Mouse (Mus musculus) heart, embryonic 10.5 days (tissue): Measurements from ENCODE around the gene Gm6993. TPM values are rescaled to one million over a fixed set of nuclear protein-coding genes. Genes with fewer than 3 reads are reported as not detected.

ENCODE experiments used
- DNase-seq: peaks from one replicate; pipeline ENCODE4 v3.0.0-alpha.2; 2017; ENCODE audit warnings: low spot score
- H3K27ac ChIP-seq: fragments of 300-500 bp; sonication (generic); 2 replicates; pipeline ENCODE4 v1.5.1; 2016; ENCODE audit warnings: mild to moderate bottlenecking
- H3K27me3 ChIP-seq: fragments of 300-500 bp; sonication (generic); 2 replicates; pipeline ENCODE4 v1.6.1; 2016; ENCODE audit warnings: mild to moderate bottlenecking; ENCODE audit not compliant: poor library complexity, insufficient read depth, severe bottlenecking
- H3K36me3 ChIP-seq: fragments of 300-500 bp; sonication (generic); 2 replicates; pipeline ENCODE4 v1.6.1; 2016; ENCODE audit warnings: mild to moderate bottlenecking, moderate library complexity
- H3K4me1 ChIP-seq: fragments of 300-500 bp; sonication (generic); 2 replicates; pipeline ENCODE4 v1.6.1; 2016; ENCODE audit warnings: mild to moderate bottlenecking
- H3K4me3 ChIP-seq: fragments of 300-500 bp; sonication (generic); 2 replicates; pipeline ENCODE4 v1.5.1; 2016; ENCODE audit warnings: mild to moderate bottlenecking, moderate library complexity
- H3K9me3 ChIP-seq: fragments of 300-500 bp; sonication (generic); 2 replicates; pipeline ENCODE4 v1.6.1; 2016; ENCODE audit warnings: mild to moderate bottlenecking, moderate library complexity
- WGBS: fragments of 180-500 bp; shearing (Covaris S2); methylation state at CpG from one replicate; pipeline ENCODE4 v1.1.7; 2016; 5-methylcytosine and 5-hydroxymethylcytosine counted together
- polyA plus RNA-seq: library from polyadenylated mRNA; unstranded; fragments of >200 nt; fragmentation: Nextera tagmentation; extraction: Ambion mirVana; gene quantifications from 2 replicates; pipeline ENCODE4 v1.2.1, GENCODE M21; 2016

Gene Gm6993
- polyA plus RNA-seq, 1 experiment from 2014 or later, result not detected

GRCm38 (mm10) chr12:31282241-31282640, 41.7 kb downstream of the Gm6993 start:
- Histone ChIP-seq H3K4me1 (peaks cover 21% of the 10 kb centered on the region), H3K27me3 (no peaks in the 10 kb centered on the region), H3K9me3 (no peaks in the 10 kb centered on the region), H3K36me3 (peaks cover 94% of the 10 kb centered on the region), H3K4me3 (no peak overlapping the region), H3K27ac (no peak overlapping the region)
- no peak for DNase-seq
- WGBS, result 45% methylated on average over 5 of the region's 5 CpGs

GRCm38 (mm10) chr12:31283131-31283530, 42.6 kb downstream of the Gm6993 start:
- Histone ChIP-seq H3K4me1 (peaks cover 21% of the 10 kb centered on the region), H3K36me3 (peaks cover 94% of the 10 kb centered on the region), H3K4me3 (no peak overlapping the region), H3K27ac (no peak overlapping the region), H3K27me3 (no peaks in the 10 kb centered on the region), H3K9me3 (no peaks in the 10 kb centered on the region)
- 85% methylated on average over 4 of the region's 4 CpGs for WGBS
- no peak for DNase-seq

GRCm38 (mm10) chr12:31283617-31284136, 43.1 kb downstream of the Gm6993 start:
- WGBS, result 74% methylated on average over 4 of the region's 4 CpGs
- Histone ChIP-seq H3K36me3 (peaks cover 94% of the 10 kb centered on the region), H3K4me3 (no peak overlapping the region), H3K27ac (no peak overlapping the region), H3K4me1 (peaks cover 21% of the 10 kb centered on the region), H3K9me3 (no peaks in the 10 kb centered on the region), H3K27me3 (no peaks in the 10 kb centered on the region)
- DNase-seq, result no peak

GRCm38 (mm10) chr12:31289046-31289445, 48.5 kb downstream of the Gm6993 start:
- H3K27me3 ChIP-seq, result no peaks in the 10 kb centered on the region
- no peak for DNase-seq
- peaks cover 24% of the 10 kb centered on the region for H3K4me1 ChIP-seq
- H3K4me3 ChIP-seq, result no peak overlapping the region
- no peak overlapping the region for H3K27ac ChIP-seq
- 90% methylated on average over 10 of the region's 10 CpGs for WGBS
- peaks cover 89% of the 10 kb centered on the region for H3K36me3 ChIP-seq
- no peaks in the 10 kb centered on the region for H3K9me3 ChIP-seq

Other genes starting within 250 kb of the Gm6993 start
- gene Fam110c, start 166.9 kb upstream of the Gm6993 start, polyA plus RNA-seq, result 0.82 and 0.85 TPM in 2 replicates
- gene Lamb1, start 24.5 kb downstream of the Gm6993 start, polyA plus RNA-seq, result 66.1 and 102 TPM in 2 replicates
- 166 and 209 TPM in 2 replicates for gene Dld, start 110.7 kb downstream of the Gm6993 start, polyA plus RNA-seq
- gene Slc26a3, start 150.1 kb downstream of the Gm6993 start, polyA plus RNA-seq, result 0.13 TPM in 1 of 2 replicates, not detected in the other